Mouse (Mus musculus): ENCODE measurements around the gene Prrx1.

GRCm38 (mm10) chr1:163305956-163306355 is 7.6 kb downstream of the Prrx1 start:
- TF ChIP-seq ZNF384 (IDR thresholded peaks at IDR 0.05; ENCODE audit: low read depth, low read length) (no peak), CHD2 (IDR thresholded peaks at IDR 0.05; ENCODE audit: low read depth, low read length) (no peak), HCFC1 (IDR thresholded peaks at IDR 0.05; ENCODE audit: borderline replicate concordance, insufficient read depth, low read length) (no peak), ZC3H11A (IDR thresholded peaks at IDR 0.05; ENCODE audit: borderline replicate concordance, low read depth, low read length) (no peak), MAFK (IDR thresholded peaks at IDR 0.05; ENCODE audit: insufficient read depth, low read depth, low read length) (no peak)

All from ES-E14 (cell line).